Mouse (Mus musculus) intestine, embryonic 15.5 days (tissue): ENCODE data around the gene Gm28042. TPM values are rescaled to one million over a fixed set of nuclear protein-coding genes. Genes with fewer than 3 reads are reported as not detected.
A peak's percentile ranks its signal among the peaks of the same experiment; 100 is the strongest.

Source experiments
- ATAC-seq: fragments of 200-750 bp; cut with Nextera tagmentation; 2 replicates; pipeline ENCODE4 v1.8.0; 2017; ENCODE audit warnings: moderate TSS enrichment, moderate library complexity
- H3K27ac ChIP-seq: fragments of 300-500 bp; sonication (generic); 2 replicates; pipeline ENCODE4 v1.5.1; 2015; ENCODE audit warnings: mild to moderate bottlenecking, inconsistent platforms
- H3K27me3 ChIP-seq: fragments of 300-500 bp; sonication (generic); replicated peaks from 2 replicates; pipeline ENCODE4 v1.6.1; 2015; ENCODE audit warnings: inconsistent platforms
- H3K36me3 ChIP-seq: fragments of 300-500 bp; sonication (generic); 2 replicates; pipeline ENCODE4 v1.6.1; 2015; ENCODE audit warnings: inconsistent platforms
- H3K4me1 ChIP-seq: fragments of 300-500 bp; sonication (generic); replicated peaks from 2 replicates; pipeline ENCODE4 v1.6.1; 2015; ENCODE audit warnings: inconsistent platforms
- H3K4me2 ChIP-seq: fragments of 300-500 bp; sonication (generic); replicated peaks from 2 replicates; pipeline ENCODE4 v1.6.1; 2015; ENCODE audit warnings: mild to moderate bottlenecking, inconsistent platforms
- H3K4me3 ChIP-seq: fragments of 300-500 bp; sonication (generic); replicated peaks from 2 replicates; pipeline ENCODE4 v1.5.1; 2015; ENCODE audit warnings: inconsistent platforms
- H3K9ac ChIP-seq: fragments of 300-500 bp; sonication (generic); 2 replicates; pipeline ENCODE4 v1.6.1; 2015; ENCODE audit warnings: inconsistent platforms
- H3K9me3 ChIP-seq: fragments of 300-500 bp; sonication (generic); 2 replicates; pipeline ENCODE4 v1.6.1; 2016; ENCODE audit warnings: inconsistent platforms
- WGBS: fragments of 180-500 bp; shearing (Covaris S2); methylation state at CpG from one replicate; pipeline ENCODE4 v1.1.7; 2015; 5-methylcytosine and 5-hydroxymethylcytosine counted together
- polyA plus RNA-seq: library from polyadenylated mRNA; unstranded; fragments of >200 nt; fragmentation: Nextera tagmentation; extraction: Ambion mirVana; gene quantifications from 2 replicates; pipeline ENCODE4 v1.2.1, GENCODE M21; 2015

Gm28042 gene
- polyA plus RNA-seq, 1 experiment from 2014 or later = 2.2 TPM

DNA sequence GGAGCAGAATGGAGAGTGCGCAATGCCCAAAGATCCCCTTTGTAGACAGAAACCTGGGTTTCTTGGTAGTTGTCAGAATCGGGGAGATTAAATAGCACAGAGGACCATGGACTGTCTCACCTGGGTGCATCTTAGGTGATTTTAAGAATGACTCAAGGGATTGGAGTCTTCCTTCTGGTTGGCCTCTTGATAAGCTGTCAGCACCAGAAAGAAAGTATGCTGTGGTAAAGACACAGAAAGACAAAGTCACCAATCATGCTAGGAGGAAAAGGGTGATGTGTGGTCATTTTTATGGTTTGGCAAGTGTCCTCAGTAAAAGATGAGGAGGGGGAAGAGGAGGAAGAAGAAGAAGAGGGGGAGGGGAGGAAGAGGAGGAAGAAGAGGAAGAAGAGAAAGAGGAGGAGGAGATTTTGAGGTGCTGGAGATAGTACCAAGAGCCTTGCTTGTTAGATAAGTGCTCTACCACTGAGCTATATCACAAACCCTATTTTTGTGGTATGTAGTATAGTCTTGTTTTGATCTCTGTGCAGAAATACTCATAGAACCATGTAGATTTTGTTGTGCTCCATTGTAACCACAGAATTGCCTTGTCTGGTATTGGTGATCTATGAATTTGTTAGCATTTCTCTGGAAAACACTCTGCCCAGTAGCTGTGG is 13.3 kb upstream of the Gm28042 start:
- Histone ChIP-seq H3K4me2 (no peak overlapping the region), H3K36me3 (peaks cover 18% of the 10 kb centered on the region), H3K27ac (no peak overlapping the region), H3K27me3 (no peaks in the 10 kb centered on the region), H3K4me1 (no peaks in the 10 kb centered on the region), H3K9ac (no peak overlapping the region), H3K4me3 (no peak overlapping the region), H3K9me3 (no peaks in the 10 kb centered on the region)
- WGBS = 94% methylated on average over 2 of the region's 2 CpGs
- no peak for ATAC-seq

DNA sequence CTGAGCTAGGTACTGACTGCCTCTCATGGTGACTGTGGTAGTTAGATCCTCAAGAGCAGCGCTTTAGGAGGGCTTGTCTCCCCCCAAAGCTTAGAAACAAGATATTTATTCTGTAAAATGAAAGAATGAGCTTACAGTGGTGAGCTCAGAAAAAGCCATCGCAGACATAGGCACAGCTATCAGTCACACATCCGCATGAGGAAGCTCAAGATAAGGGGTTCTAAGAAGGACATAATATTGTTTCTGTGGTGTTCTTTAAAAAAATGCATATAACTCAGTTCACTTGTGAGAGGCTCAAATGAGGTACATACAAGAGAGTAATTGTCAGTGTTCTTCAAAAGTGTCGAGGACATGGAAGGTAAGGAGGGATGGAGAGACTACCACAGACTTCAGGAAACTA is 11.4 kb upstream of the Gm28042 start:
- Histone ChIP-seq H3K36me3 (peaks cover 25% of the 10 kb centered on the region), H3K9ac (no peak overlapping the region), H3K4me3 (no peak overlapping the region), H3K27me3 (no peaks in the 10 kb centered on the region), H3K4me2 (no peak overlapping the region), H3K4me1 (no peaks in the 10 kb centered on the region), H3K27ac (no peak overlapping the region), H3K9me3 (no peaks in the 10 kb centered on the region)
- 91% methylated on average over 4 of the region's 4 CpGs for WGBS
- no peak for ATAC-seq

DNA sequence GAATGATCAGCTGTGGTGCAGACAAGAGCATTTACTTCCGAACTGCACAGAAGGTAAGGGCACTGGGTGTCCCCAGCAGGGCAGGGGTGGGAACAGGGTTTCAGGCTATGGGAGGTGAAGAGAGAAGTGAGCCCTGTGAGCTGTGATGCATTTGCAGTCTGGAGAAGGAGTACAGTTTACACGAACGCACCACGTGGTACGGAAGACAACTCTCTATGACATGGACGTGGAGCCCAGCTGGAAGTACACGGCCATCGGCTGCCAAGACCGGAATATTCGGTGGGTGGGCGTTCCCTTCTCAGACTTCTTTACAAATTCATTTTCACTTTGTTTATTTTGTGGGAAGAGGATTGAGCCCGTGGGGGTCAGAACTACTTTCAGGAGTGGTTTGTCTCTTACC is 9.7 kb upstream of the Gm28042 start:
- Histone ChIP-seq H3K36me3 (peaks cover 36% of the 10 kb centered on the region), H3K27ac (no peak overlapping the region), H3K9me3 (no peaks in the 10 kb centered on the region), H3K4me3 (no peak overlapping the region), H3K9ac (no peak overlapping the region), H3K4me2 (no peak overlapping the region), H3K4me1 (no peaks in the 10 kb centered on the region), H3K27me3 (no peaks in the 10 kb centered on the region)
- WGBS = 83% methylated on average over 12 of the region's 12 CpGs
- no peak for ATAC-seq

DNA sequence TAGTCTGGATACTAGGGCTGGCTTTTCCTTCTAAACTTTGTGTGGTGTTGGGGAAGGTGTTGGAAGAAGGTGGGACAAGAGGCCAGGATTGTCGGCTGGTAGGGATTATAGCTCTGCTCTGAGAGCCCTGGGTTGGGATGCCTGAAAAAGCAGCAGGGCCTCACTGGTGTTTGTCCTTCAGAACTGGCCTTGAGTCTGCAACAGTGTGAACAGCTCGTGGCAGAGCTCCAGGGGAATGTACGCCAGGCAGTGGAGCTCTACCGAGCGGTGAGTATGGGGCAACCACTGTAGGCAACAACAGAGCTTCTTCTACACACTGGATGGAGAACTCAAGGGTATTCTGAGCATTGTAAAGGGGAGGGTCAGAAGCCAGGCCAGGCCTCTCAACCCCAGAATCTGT is 3.0 kb upstream of the Gm28042 start:
- Histone ChIP-seq H3K9ac (no peak overlapping the region), H3K27me3 (no peaks in the 10 kb centered on the region), H3K4me1 (peaks cover 9% of the 10 kb centered on the region), H3K4me3 (no peak overlapping the region), H3K27ac (no peak overlapping the region), H3K36me3 (peaks cover 24% of the 10 kb centered on the region; the same call in 1 of the 2 replicates), H3K9me3 (no peaks in the 10 kb centered on the region), H3K4me2 (no peak overlapping the region)
- 87% methylated on average over 5 of the region's 5 CpGs for WGBS
- no peak for ATAC-seq

DNA sequence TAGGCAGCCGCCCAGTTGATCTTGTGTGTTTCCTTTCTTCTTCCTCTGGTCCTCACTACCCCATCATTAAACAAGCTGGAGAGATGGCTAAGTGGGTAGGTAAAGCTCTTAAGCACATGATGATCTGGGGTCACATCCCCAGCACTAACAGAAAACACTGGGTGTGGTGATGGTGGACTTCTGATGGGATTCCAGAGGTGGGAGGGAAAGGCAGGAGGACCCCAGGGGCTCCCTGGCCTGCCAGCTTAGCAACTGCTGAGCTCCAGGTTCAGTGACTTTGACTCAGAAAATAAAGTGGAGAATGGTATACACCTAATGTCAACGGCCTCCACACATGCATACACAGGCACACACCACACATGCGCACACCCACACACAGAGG is 648 bp downstream of the Gm28042 start:
- peak overlapping the region; percentile 74 for H3K4me2 ChIP-seq
- peaks cover 9% of the 10 kb centered on the region for H3K4me1 ChIP-seq
- peak overlapping the region; percentile 87 for H3K9ac ChIP-seq
- H3K9me3 ChIP-seq = no peaks in the 10 kb centered on the region
- H3K27ac ChIP-seq = peak overlapping the region; percentile 86
- peaks cover 14% of the 10 kb centered on the region; the same call in 1 of the 2 replicates for H3K36me3 ChIP-seq
- H3K4me3 ChIP-seq = peak overlapping the region; percentile 80
- peak; percentile 12; the same call in 1 of the 2 replicates for ATAC-seq
- H3K27me3 ChIP-seq = no peaks in the 10 kb centered on the region
- WGBS = 32% methylated on average over 3 of the region's 3 CpGs

DNA sequence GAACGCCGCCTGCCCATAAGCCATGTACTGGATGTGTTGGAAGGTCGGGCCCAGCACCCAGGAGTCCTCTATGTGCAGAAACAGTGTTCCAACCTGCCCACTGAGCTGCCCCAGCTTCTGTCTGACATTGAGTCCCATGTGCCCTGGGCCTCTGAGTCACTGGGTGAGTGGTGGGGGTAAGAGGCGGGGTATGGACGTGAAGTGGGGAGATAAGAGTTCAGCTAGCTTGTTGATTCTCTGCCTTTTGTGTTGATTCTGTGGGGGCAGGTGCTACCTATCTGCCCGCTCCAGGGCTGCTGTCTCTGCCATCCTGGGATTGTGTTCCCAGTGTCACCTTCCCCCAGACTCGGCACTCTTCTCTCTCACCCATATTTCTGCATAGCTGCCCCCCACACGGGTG is 3.1 kb downstream of the Gm28042 start:
- whole genome bisulfite sequencing = 76% methylated on average over 8 of the region's 8 CpGs
- H3K4me2 ChIP-seq = no peak overlapping the region
- H3K4me1 ChIP-seq = peaks cover 9% of the 10 kb centered on the region
- H3K9ac ChIP-seq = no peak overlapping the region
- no peaks in the 10 kb centered on the region for H3K9me3 ChIP-seq
- no peak for ATAC-seq
- no peak overlapping the region for H3K27ac ChIP-seq
- no peak overlapping the region for H3K4me3 ChIP-seq
- H3K27me3 ChIP-seq = no peaks in the 10 kb centered on the region
- H3K36me3 ChIP-seq = peaks cover 7% of the 10 kb centered on the region; the same call in 1 of the 2 replicates

DNA sequence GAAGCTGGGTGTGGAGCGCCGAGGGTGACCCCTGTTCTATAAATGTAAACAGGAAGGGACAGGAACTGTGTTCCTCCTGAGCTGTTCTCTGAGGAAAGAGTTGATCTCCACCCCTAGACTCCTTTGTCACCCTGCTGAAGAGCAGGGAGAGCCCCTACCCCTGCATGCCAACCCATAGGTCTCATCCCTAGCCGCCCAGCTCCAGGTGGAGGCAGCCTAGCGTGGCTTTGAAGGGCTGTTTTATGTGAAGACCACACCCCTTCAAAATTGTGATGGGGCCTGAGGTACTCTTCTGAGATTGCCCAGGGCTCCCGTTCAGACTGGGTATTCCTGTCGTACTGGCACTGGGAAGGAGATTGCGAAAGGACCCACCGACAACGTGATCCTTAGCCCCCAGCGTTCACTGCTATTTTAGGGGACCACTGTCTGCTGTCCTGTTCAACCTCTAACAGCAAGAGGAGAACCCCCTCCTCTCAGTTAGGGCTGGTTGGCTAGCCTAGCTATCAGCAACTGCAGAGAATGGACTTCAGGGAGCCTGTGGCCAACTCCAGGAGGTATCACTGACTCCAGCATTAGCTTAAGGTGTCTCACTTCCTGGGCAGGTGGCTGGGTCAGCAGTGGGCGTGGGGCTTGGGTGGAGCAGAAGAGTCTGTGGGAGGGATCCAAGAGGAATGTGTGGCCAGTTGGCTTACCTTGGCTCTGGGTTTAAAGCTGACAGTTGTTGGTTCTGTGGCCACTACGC is 5.6 kb downstream of the Gm28042 start, which contains the start of gene Pla2g4b:
Gene Pla2g4b, plus strand, starts transcription at position 692 of the 742 bp plus-strand sequence.
- Histone ChIP-seq H3K4me3 (no peak within 1 kb of the TSS), H3K4me1 (peaks cover 6% of the 10 kb centered on the region; the same call in 1 of the 2 replicates), H3K27ac (no peak within 1 kb of the TSS), H3K27me3 (no peaks in the 10 kb centered on the region), H3K9me3 (no peaks in the 10 kb centered on the region), H3K4me2 (no peak within 1 kb of the TSS), H3K9ac (no peak within 1 kb of the TSS), H3K36me3 (peaks cover 13% of the 10 kb centered on the region; the same call in 1 of the 2 replicates)
- ATAC-seq = no peak
- 88% methylated on average over 12 of the region's 12 CpGs for whole genome bisulfite sequencing

DNA sequence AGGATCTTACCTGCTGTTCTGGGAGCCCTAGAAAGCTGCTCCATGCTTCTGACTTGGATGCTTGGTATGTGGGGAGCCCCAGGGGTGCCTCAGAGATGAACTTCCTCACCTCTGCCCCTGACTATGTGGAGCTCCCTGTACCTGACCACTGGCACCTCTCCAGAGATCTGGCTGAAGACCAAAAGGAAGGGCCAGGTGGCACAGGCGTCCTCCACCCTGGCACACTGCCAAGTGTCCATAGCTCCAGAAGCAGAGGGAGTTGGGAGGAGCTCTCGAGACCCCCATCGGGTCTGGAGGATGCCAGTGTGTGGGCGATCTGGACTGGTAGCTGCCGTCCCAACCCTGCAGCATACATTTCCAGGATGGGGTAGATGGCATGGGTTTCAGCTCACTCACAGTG is 6.4 kb downstream of the Gm28042 start:
- Histone ChIP-seq H3K36me3 (peaks cover 15% of the 10 kb centered on the region; the same call in 1 of the 2 replicates), H3K4me2 (no peak overlapping the region), H3K9ac (no peak overlapping the region), H3K4me3 (no peak overlapping the region), H3K27ac (no peak overlapping the region), H3K9me3 (no peaks in the 10 kb centered on the region), H3K4me1 (no peaks in the 10 kb centered on the region), H3K27me3 (no peaks in the 10 kb centered on the region)
- WGBS = 70% methylated on average over 5 of the region's 5 CpGs
- ATAC-seq = no peak

DNA sequence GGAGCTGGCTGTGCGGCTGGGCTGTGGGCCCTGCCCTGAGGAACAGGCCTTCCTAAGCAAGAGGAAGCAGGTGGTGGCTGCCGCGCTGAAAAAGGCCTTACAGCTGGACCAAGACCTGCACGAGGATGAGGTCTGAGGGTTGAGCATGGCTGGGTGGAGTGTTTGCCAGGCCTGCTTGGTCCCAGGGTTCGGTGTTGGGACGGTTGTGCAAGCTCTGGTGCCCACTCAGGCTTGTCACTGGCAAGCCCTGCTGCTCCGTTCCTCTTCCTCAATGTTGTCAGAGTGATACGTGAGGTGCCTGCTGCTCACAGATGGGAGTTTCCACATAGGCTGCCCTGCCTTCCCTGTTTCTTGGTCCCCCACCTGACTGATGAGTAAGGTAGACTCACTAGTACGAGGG is 10.5 kb downstream of the Gm28042 start:
- H3K9me3 ChIP-seq = no peaks in the 10 kb centered on the region
- ATAC-seq = no peak
- no peak overlapping the region for H3K9ac ChIP-seq
- H3K36me3 ChIP-seq = peaks cover 19% of the 10 kb centered on the region
- H3K4me2 ChIP-seq = no peak overlapping the region
- no peak overlapping the region for H3K27ac ChIP-seq
- H3K4me3 ChIP-seq = no peak overlapping the region
- WGBS = 83% methylated on average over 9 of the region's 9 CpGs
- H3K4me1 ChIP-seq = no peaks in the 10 kb centered on the region
- no peaks in the 10 kb centered on the region for H3K27me3 ChIP-seq

DNA sequence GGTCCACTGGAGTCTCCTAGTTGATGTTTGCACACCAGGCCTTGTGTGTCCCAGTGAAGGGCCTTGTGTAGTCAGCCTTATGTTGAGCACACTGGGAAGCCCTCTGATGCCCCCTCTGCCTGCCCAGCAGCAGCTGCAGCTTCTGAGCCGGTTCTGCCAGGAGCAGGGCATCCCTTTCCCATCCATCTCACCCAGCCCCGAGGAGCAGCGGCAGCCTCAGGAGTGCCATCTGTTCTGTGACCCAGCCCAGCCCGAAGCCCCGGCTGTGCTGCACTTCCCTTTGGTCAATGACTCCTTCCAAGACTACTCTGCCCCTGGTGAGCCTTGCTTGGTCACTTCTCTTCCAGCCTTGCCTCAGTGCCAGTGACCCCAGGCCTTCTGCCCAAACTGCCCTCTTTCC is 13.7 kb downstream of the Gm28042 start:
- Histone ChIP-seq H3K4me2 (no peak overlapping the region), H3K4me1 (peaks cover 15% of the 10 kb centered on the region), H3K27me3 (no peaks in the 10 kb centered on the region), H3K27ac (no peak overlapping the region), H3K9me3 (no peaks in the 10 kb centered on the region), H3K9ac (no peak overlapping the region), H3K4me3 (no peak overlapping the region), H3K36me3 (peaks cover 14% of the 10 kb centered on the region)
- no peak for ATAC-seq
- WGBS = 84% methylated on average over 5 of the region's 5 CpGs

DNA sequence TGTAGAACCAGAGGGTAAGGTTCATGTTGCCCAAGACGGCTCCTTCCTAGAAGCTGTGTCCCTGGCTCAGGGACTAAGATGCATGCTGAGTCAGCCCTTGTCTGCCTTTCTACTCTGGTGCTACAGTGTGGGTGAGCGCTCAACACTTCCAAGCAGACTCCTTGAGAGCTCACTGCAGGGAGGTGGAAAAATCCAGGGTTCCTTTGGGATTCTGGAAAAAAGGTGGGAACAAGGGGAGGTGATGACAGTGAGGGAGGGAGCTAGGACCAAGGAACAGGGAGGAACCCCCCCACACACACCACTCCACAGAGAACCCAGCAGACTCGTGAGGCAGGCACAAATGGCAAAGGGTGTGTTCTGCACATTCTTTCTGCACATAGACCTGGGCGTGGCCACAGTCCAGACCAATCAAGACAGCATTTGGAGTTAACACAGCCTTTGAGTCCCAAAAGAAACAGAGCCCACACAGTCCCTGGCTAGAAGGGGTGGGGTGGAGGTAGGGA is 16.9 kb downstream of the Gm28042 start:
- no peak overlapping the region for H3K9ac ChIP-seq
- 49% methylated on average over 4 of the region's 4 CpGs for WGBS
- H3K4me2 ChIP-seq = 0 out of 2 replicates have a peak overlapping the region, but pooled peaks have one; percentile 14

DNA sequence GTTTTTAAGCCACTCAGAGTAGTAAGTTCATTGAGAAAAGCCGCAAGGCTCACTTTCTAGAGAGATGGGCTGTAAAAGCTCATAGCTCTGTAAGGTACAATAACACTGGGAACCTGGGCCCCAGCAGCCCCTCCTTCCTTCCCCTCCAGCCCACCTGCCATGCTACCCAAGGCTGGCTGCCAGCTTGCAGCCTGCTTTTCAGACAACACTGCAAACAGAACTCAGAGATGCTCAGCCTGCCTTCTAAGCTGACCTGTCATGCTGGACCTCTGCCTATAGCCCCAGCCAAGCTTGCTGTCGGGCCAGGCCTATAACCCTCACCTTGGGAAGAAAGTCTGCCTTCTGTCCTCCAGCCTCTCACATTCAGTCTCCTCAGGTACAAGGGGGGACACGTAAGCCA is 17.4 kb downstream of the Gm28042 start:
- no peak for ATAC-seq
- peaks cover 8% of the 10 kb centered on the region for H3K36me3 ChIP-seq
- peak overlapping the region; percentile 23; the same call in 1 of the 2 replicates for H3K27ac ChIP-seq
- 0 out of 2 replicates have a peak overlapping the region, but pooled peaks have one; percentile 14 for H3K4me2 ChIP-seq
- whole genome bisulfite sequencing = 57% methylated on average over 3 of the region's 3 CpGs
- no peak overlapping the region for H3K4me3 ChIP-seq
- H3K27me3 ChIP-seq = no peaks in the 10 kb centered on the region
- no peak overlapping the region; the same call in 1 of the 2 replicates for H3K9ac ChIP-seq
- H3K4me1 ChIP-seq = peaks cover 34% of the 10 kb centered on the region
- no peaks in the 10 kb centered on the region for H3K9me3 ChIP-seq

More for the DNA sequence above, 16.9 kb downstream of the Gm28042 start:
- Histone ChIP-seq H3K9me3 (no peaks in the 10 kb centered on the region), H3K36me3 (peaks cover 8% of the 10 kb centered on the region), H3K27ac (peak overlapping the region; percentile 36; the same call in 1 of the 2 replicates), H3K4me1 (peaks cover 34% of the 10 kb centered on the region), H3K27me3 (no peaks in the 10 kb centered on the region), H3K4me3 (no peak overlapping the region)
- ATAC-seq = peak; percentile 79
